Mouse (Mus musculus) hindbrain, embryonic 12.5 days (tissue): ENCODE measurements around the gene Limk2. TPM values are rescaled to one million over a fixed set of nuclear protein-coding genes. Genes with fewer than 3 reads are reported as not detected.

Source experiments
- ATAC-seq: fragments of 200-750 bp; cut with Nextera tagmentation; 2 replicates; pipeline ENCODE4 v1.8.0; 2017; ENCODE audit warnings: moderate TSS enrichment; ENCODE audit not compliant: low FRiP score
- H3K27ac ChIP-seq: fragments of 300-500 bp; sonication (generic); 2 replicates; pipeline ENCODE4 v1.5.1; 2016; ENCODE audit warnings: mild to moderate bottlenecking
- H3K27me3 ChIP-seq: fragments of 300-500 bp; sonication (generic); 2 replicates; pipeline ENCODE4 v1.6.1; 2016; ENCODE audit warnings: mild to moderate bottlenecking
- H3K36me3 ChIP-seq: fragments of 300-500 bp; sonication (generic); 2 replicates; pipeline ENCODE4 v1.6.1; 2016; ENCODE audit warnings: mild to moderate bottlenecking
- H3K4me1 ChIP-seq: fragments of 300-500 bp; sonication (generic); 2 replicates; pipeline ENCODE4 v1.6.1; 2016
- H3K4me2 ChIP-seq: fragments of 300-500 bp; sonication (generic); replicated peaks from 2 replicates; pipeline ENCODE4 v1.6.1; 2016; ENCODE audit warnings: mild to moderate bottlenecking
- H3K4me3 ChIP-seq: fragments of 300-500 bp; sonication (generic); 2 replicates; pipeline ENCODE4 v1.5.1; 2016; ENCODE audit warnings: mild to moderate bottlenecking
- H3K9ac ChIP-seq: fragments of 300-500 bp; sonication (generic); 2 replicates; pipeline ENCODE4 v1.6.1; 2016; ENCODE audit warnings: mild to moderate bottlenecking, moderate library complexity
- H3K9me3 ChIP-seq: fragments of 300-500 bp; sonication (generic); replicated peaks from 2 replicates; pipeline ENCODE4 v1.6.1; 2016; ENCODE audit warnings: mild to moderate bottlenecking
- whole genome bisulfite sequencing: fragments of 180-500 bp; shearing (Covaris S2); methylation state at CpG from one replicate; pipeline ENCODE4 v1.1.7; 2016; 5-methylcytosine and 5-hydroxymethylcytosine counted together
- polyA plus RNA-seq: library from polyadenylated mRNA; unstranded; fragments of >200 nt; fragmentation: Nextera tagmentation; extraction: Ambion mirVana; gene quantifications from 2 replicates; pipeline ENCODE4 v1.2.1, GENCODE M21; 2016

Limk2 gene
- polyA plus RNA-seq, 1 experiment from 2014 or later: 114 TPM

DNA sequence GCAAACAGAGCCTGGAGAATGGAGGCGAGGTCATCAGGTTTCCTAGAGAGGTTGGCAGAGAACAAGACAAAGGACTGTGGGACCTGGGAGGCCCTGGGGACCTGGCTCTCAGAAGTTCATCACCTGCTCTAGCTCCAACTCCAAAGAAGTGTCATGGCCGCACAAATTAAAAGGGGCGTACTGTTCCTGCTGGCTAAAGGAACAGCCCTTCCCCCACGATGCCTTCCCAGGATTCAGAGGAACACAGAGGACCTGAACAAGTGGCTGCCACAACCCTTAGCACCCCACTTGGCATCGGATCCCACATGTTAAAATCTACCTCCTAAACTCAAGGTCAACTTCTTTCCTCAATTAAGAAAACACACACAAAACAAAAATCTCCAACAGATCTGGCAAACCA is 39.5 kb downstream of the Limk2 start:
- H3K4me2 ChIP-seq: peak overlapping the region; percentile 74
- H3K9ac ChIP-seq: 0 out of 2 replicates have a peak overlapping the region, but pooled peaks have one; percentile 35
- peak overlapping the region; percentile 64 for H3K4me3 ChIP-seq
- peaks cover 47% of the 10 kb centered on the region for H3K4me1 ChIP-seq
- no peaks in the 10 kb centered on the region for H3K9me3 ChIP-seq
- H3K27me3 ChIP-seq: no peaks in the 10 kb centered on the region
- WGBS: 75% methylated on average over 5 of the region's 5 CpGs
- no peak overlapping the region for H3K27ac ChIP-seq
- no peaks in the 10 kb centered on the region for H3K36me3 ChIP-seq
- no peak for ATAC-seq

GRCm38 (mm10) chr11:3368983-3369382 is 40.0 kb downstream of the Limk2 start:
- H3K36me3 ChIP-seq: no peaks in the 10 kb centered on the region
- peak overlapping the region; percentile 35; the same call in 1 of the 2 replicates for H3K9ac ChIP-seq
- 61% methylated on average over 7 of the region's 7 CpGs for WGBS
- no peak overlapping the region for H3K27ac ChIP-seq
- H3K4me1 ChIP-seq: peaks cover 43% of the 10 kb centered on the region
- H3K4me3 ChIP-seq: peak overlapping the region; percentile 64; the same call in 1 of the 2 replicates
- no peak for ATAC-seq
- H3K9me3 ChIP-seq: no peaks in the 10 kb centered on the region
- H3K4me2 ChIP-seq: peak overlapping the region; percentile 74
- H3K27me3 ChIP-seq: no peaks in the 10 kb centered on the region

DNA sequence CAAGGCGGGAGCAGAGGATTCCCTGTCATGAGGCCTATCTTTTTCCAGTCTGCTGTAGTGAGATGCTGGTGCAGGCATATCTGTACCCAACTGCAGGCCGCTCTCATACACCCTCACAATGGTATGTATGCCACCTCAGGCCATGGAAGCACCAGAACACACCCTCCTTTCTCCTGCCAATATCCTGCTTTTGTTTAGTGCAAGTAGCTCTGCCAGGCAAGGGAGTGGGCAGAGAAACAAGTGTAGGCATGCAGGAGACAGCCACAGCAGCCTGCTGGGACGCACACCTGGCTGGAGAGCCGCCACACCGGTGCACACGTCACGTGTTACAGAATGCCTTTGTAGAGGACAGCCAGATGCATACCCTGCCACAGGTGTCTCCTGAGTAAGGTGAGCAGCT is 42.6 kb downstream of the Limk2 start:
- 88% methylated on average over 7 of the region's 7 CpGs for WGBS
- Histone ChIP-seq H3K9me3 (0 out of 2 replicates have a peak, but pooled peaks cover 5% of the 10 kb centered on the region), H3K9ac (no peak overlapping the region), H3K4me3 (no peak overlapping the region), H3K4me1 (peaks cover 31% of the 10 kb centered on the region), H3K4me2 (no peak overlapping the region), H3K27ac (no peak overlapping the region), H3K36me3 (peaks cover 5% of the 10 kb centered on the region; the same call in 1 of the 2 replicates), H3K27me3 (no peaks in the 10 kb centered on the region)
- no peak for ATAC-seq

GRCm38 (mm10) chr11:3362854-3363253 is 46.1 kb downstream of the Limk2 start:
- no peak overlapping the region for H3K27ac ChIP-seq
- H3K9ac ChIP-seq: no peak overlapping the region
- no peak overlapping the region for H3K4me3 ChIP-seq
- H3K4me2 ChIP-seq: no peak overlapping the region
- no peak for ATAC-seq
- 73% methylated on average over 3 of the region's 3 CpGs for WGBS
- H3K4me1 ChIP-seq: peaks cover 5% of the 10 kb centered on the region
- H3K36me3 ChIP-seq: peaks cover 33% of the 10 kb centered on the region
- H3K9me3 ChIP-seq: 0 out of 2 replicates have a peak, but pooled peaks cover 5% of the 10 kb centered on the region
- H3K27me3 ChIP-seq: no peaks in the 10 kb centered on the region

- Histone ChIP-seq H3K27me3 (no peaks in the 10 kb centered on the region), H3K9me3 (no peaks in the 10 kb centered on the region), H3K4me1 (peaks cover 13% of the 10 kb centered on the region), H3K36me3 (peaks cover 83% of the 10 kb centered on the region), H3K4me3 (no peak overlapping the region), H3K9ac (no peak overlapping the region), H3K4me2 (no peak overlapping the region), H3K27ac (no peak overlapping the region)
- WGBS: 52% methylated on average over 18 of the region's 18 CpGs
- ATAC-seq: no peak
Observed at GRCm38 (mm10) chr11:3352990-3353585, 55.9 kb downstream of the Limk2 start.

GRCm38 (mm10) chr11:3352131-3352530 is 56.9 kb downstream of the Limk2 start:
- Histone ChIP-seq H3K27me3 (no peaks in the 10 kb centered on the region), H3K4me2 (no peak overlapping the region), H3K4me1 (peaks cover 17% of the 10 kb centered on the region), H3K27ac (no peak overlapping the region), H3K9ac (no peak overlapping the region), H3K4me3 (no peak overlapping the region), H3K36me3 (peaks cover 83% of the 10 kb centered on the region), H3K9me3 (no peaks in the 10 kb centered on the region)
- ATAC-seq: no peak
- 91% methylated on average over 9 of the region's 9 CpGs for WGBS

DNA sequence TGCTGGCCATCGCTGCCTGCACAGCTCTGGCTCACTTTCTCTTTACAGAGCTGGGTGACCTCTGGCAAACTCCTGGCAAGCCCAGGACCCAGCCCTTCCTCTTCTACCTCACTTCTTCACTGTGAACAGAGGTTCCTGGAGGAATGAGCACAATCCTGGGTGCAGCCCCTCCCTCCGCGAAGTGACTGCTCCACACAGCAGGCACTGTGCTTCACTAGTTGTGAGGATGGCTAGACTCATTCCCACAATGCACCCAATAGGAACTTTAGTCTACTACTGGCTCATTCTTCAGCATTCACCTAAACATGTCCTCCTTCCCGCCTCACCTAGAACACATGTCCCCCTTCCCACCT is 59.7 kb downstream of the Limk2 start:
- H3K4me3 ChIP-seq: no peak overlapping the region
- H3K4me1 ChIP-seq: peaks cover 17% of the 10 kb centered on the region
- H3K9me3 ChIP-seq: no peaks in the 10 kb centered on the region
- no peak overlapping the region for H3K27ac ChIP-seq
- no peak overlapping the region for H3K4me2 ChIP-seq
- no peaks in the 10 kb centered on the region for H3K27me3 ChIP-seq
- ATAC-seq: no peak
- no peak overlapping the region for H3K9ac ChIP-seq
- 77% methylated on average over 4 of the region's 4 CpGs for WGBS
- H3K36me3 ChIP-seq: peaks cover 88% of the 10 kb centered on the region

DNA sequence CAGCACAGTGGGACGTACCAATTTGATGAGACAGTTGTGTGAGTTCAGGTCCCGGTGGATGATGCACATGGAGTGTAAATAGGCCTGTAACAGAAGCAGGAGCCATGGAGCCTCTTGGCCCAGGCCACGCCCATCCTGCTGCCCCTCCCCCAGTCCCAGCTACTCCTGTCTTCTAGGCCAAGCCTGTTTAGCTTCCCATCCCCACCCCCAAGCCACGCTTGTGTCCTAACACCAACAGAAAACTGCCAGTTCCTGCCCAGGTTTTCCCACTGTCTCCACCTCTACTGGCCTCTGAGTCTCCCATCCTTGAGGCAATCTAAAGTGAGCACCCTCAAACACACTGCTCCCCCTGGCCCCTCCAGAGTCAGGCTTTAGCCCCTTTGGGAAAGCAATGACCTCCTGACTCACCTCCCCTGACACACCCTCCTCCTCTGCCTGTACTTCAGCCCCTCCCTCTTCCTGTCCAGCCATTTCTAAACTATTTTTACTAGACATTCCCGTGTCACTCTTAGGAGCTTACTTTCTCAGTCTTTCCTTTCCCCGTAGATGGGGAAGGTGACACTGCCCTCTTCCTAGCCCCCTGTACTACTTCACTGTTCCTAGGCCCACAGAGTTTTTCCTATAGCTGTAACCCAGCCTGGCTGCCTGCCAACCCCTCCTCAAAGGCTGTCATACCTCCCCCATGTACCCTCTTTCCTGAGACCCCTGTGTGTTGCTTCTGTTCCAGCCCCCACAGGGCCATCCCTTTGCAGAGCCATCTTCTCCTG is 60.2 kb downstream of the Limk2 start:
- no peak overlapping the region for H3K9ac ChIP-seq
- H3K4me2 ChIP-seq: no peak overlapping the region
- H3K27me3 ChIP-seq: no peaks in the 10 kb centered on the region
- ATAC-seq: no peak
- H3K4me3 ChIP-seq: no peak overlapping the region
- WGBS: 43% methylated on average over 6 of the region's 6 CpGs
- no peaks in the 10 kb centered on the region for H3K9me3 ChIP-seq
- peaks cover 89% of the 10 kb centered on the region for H3K36me3 ChIP-seq
- H3K4me1 ChIP-seq: peaks cover 17% of the 10 kb centered on the region
- H3K27ac ChIP-seq: no peak overlapping the region

GRCm38 (mm10) chr11:3347835-3348195 is 61.2 kb downstream of the Limk2 start:
- no peak overlapping the region for H3K4me3 ChIP-seq
- no peaks in the 10 kb centered on the region for H3K9me3 ChIP-seq
- H3K9ac ChIP-seq: no peak overlapping the region
- H3K27ac ChIP-seq: no peak overlapping the region
- peaks cover 89% of the 10 kb centered on the region for H3K36me3 ChIP-seq
- no peak overlapping the region for H3K4me2 ChIP-seq
- H3K27me3 ChIP-seq: no peaks in the 10 kb centered on the region
- H3K4me1 ChIP-seq: peaks cover 17% of the 10 kb centered on the region
- ATAC-seq: no peak

DNA sequence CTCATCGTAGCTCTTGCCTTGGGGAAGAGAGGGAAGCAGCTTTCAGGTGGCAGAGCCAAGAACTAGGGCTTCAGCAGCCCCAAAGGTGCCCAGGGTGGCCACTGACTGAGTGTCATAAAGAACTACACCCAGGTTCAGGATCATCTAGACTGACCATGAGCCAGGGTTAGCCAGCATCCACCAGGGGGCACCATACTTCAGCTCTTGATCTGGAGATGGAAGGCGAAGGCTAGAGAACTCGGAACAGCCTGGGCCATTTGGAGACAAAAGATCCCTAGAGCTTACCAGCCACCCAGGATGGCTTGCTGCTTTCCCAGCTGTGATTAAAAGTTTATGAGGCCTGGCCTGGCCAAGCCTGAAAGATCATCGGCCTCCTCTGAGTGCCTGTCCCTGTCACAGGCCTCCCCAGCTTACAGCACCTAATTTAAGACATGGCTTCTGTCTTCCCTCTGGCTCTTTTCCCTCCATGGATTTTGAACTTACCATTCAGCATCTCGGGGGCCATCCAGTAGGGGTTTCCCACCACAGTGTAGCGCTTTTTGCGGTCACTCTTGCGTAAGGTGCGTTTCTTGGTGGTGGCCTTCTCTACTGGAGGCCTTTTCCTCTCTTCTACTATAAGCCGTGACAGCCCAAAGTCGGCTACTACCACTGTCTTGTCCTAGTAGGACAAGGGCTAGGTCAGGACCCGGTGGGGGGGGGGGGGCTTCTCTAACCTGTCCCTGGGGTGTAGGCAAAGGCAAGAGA is 61.7 kb downstream of the Limk2 start:
- WGBS: 68% methylated on average over 12 of the region's 12 CpGs

DNA sequence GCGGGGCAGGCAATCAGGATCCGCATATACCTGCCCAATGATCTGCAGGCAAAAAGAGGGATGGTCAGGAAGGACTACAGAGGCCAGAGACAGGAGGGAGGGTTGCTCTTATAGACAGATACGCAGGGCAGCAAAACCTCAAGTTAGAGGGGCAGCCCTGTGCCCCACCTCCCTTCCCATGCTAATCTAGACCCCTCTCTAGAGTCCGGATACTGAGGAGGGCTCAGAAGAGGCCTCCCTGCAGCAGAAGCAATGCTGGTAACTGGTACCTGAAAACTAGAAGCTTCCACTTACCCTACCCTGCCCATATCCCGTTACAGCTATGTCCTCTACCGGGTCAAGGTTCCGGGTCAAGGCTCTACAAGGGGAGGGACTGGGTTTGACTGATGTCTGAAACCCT is 62.6 kb downstream of the Limk2 start:
- Histone ChIP-seq H3K4me1 (peaks cover 17% of the 10 kb centered on the region), H3K9ac (no peak overlapping the region), H3K4me3 (no peak overlapping the region), H3K9me3 (no peaks in the 10 kb centered on the region), H3K27ac (no peak overlapping the region), H3K4me2 (no peak overlapping the region), H3K27me3 (no peaks in the 10 kb centered on the region), H3K36me3 (peaks cover 89% of the 10 kb centered on the region)
- no peak for ATAC-seq
- 93% methylated on average over 7 of the region's 7 CpGs for WGBS

More for the DNA sequence above, 61.7 kb downstream of the Limk2 start:
- H3K9me3 ChIP-seq: no peaks in the 10 kb centered on the region
- H3K9ac ChIP-seq: no peak overlapping the region
- peak; percentile 67 for ATAC-seq
- peaks cover 17% of the 10 kb centered on the region for H3K4me1 ChIP-seq
- H3K27me3 ChIP-seq: no peaks in the 10 kb centered on the region
- H3K4me2 ChIP-seq: no peak overlapping the region
- peaks cover 87% of the 10 kb centered on the region for H3K36me3 ChIP-seq
- H3K4me3 ChIP-seq: no peak overlapping the region
- 0 out of 2 replicates have a peak overlapping the region, but pooled peaks have one; percentile 40 for H3K27ac ChIP-seq

DNA sequence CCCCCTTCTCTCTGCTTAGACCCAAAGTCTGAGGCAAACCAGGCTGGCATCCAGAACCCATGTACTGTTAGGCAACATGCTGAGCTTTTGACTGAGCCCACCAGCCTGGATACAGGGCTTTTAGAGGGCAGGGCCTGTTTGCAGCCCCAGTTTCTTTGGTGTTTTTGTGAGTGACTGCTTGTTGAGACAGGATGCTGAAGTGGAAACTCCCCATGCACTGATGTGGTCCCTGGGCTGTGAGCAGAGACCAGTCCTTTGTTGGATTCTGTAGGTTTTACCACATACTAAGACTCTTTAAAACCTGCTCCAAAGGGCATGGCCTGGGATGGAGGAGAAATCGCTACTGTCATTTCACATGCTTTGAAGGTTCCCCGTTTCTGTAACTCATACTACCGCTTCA is 64.1 kb downstream of the Limk2 start:
- peaks cover 17% of the 10 kb centered on the region for H3K4me1 ChIP-seq
- no peak for ATAC-seq

More for the DNA sequence above, 64.1 kb downstream of the Limk2 start:
- 87% methylated on average over 3 of the region's 3 CpGs for WGBS
- Histone ChIP-seq H3K4me2 (no peak overlapping the region), H3K27ac (no peak overlapping the region), H3K4me3 (no peak overlapping the region), H3K9ac (no peak overlapping the region), H3K27me3 (no peaks in the 10 kb centered on the region), H3K36me3 (peaks cover 76% of the 10 kb centered on the region), H3K9me3 (no peaks in the 10 kb centered on the region)
